Mouse (Mus musculus) heart, embryonic 11.5 days (tissue): ENCODE measurements around the gene Tubgcp4. TPM values are rescaled to one million over a fixed set of nuclear protein-coding genes. Genes with fewer than 3 reads are reported as not detected.

Source experiments
- ATAC-seq: fragments of 200-750 bp; cut with Nextera tagmentation; replicated peaks from 2 replicates; pipeline ENCODE4 v1.8.0; 2017; ENCODE audit warnings: moderate library complexity; ENCODE audit not compliant: insufficient number of reproducible peaks, low FRiP score, low TSS enrichment
- H3K27ac ChIP-seq: fragments of 300-500 bp; sonication (generic); 2 replicates; pipeline ENCODE4 v1.5.1; 2014; ENCODE audit warnings: mild to moderate bottlenecking, low read depth, low read length
- H3K27me3 ChIP-seq: fragments of 300-500 bp; sonication (generic); 2 replicates; pipeline ENCODE4 v1.6.1; 2014; ENCODE audit warnings: mild to moderate bottlenecking, low read length, mixed read lengths; ENCODE audit not compliant: control insufficient read depth, insufficient read depth
- H3K36me3 ChIP-seq: fragments of 300-500 bp; sonication (generic); 2 replicates; pipeline ENCODE4 v1.6.1; 2014; ENCODE audit warnings: mild to moderate bottlenecking, low read length, moderate library complexity, mixed read lengths; ENCODE audit not compliant: control insufficient read depth, insufficient read depth
- H3K4me1 ChIP-seq: fragments of 300-500 bp; sonication (generic); 2 replicates; pipeline ENCODE4 v1.6.1; 2014; ENCODE audit warnings: low read length; ENCODE audit not compliant: control insufficient read depth, insufficient read depth
- H3K4me2 ChIP-seq: fragments of 300-500 bp; sonication (generic); 2 replicates; pipeline ENCODE4 v1.6.1; 2014; ENCODE audit warnings: mild to moderate bottlenecking, moderate library complexity
- H3K4me3 ChIP-seq: fragments of 300-500 bp; sonication (generic); 2 replicates; pipeline ENCODE4 v1.5.1; 2014; ENCODE audit warnings: low read depth, low read length
- H3K9ac ChIP-seq: fragments of 300-500 bp; sonication (generic); 2 replicates; pipeline ENCODE4 v1.6.1; 2014; ENCODE audit warnings: mild to moderate bottlenecking, low read depth, low read length, moderate library complexity
- H3K9me3 ChIP-seq: fragments of 300-500 bp; sonication (generic); replicated peaks from 2 replicates; pipeline ENCODE4 v1.6.1; 2016; ENCODE audit warnings: low read length; ENCODE audit not compliant: control insufficient read depth
- WGBS: fragments of 180-500 bp; shearing (Covaris S2); extraction: QIAGEN DNeasy Blood & Tissue Kit; methylation state at CpG from one replicate; pipeline ENCODE4 v1.1.7; 2014; ENCODE audit not compliant: insufficient replicate concordance; 5-methylcytosine and 5-hydroxymethylcytosine counted together
- polyA plus RNA-seq: library from polyadenylated mRNA; unstranded; fragments of >200 nt; fragmentation: Nextera tagmentation; extraction: Ambion mirVana; gene quantifications from 2 replicates; pipeline ENCODE4 v1.2.1, GENCODE M21; 2014

The Tubgcp4 gene
- polyA plus RNA-seq, 1 experiment from 2014 or later, result 41.0 TPM

- ATAC-seq, result no peak
- Histone ChIP-seq H3K4me1 (no peaks in the 10 kb centered on the region), H3K36me3 (peaks cover 27% of the 10 kb centered on the region), H3K27me3 (no peaks in the 10 kb centered on the region), H3K9me3 (no peaks in the 10 kb centered on the region), H3K9ac (no peak overlapping the region), H3K27ac (no peak overlapping the region), H3K4me3 (no peak overlapping the region), H3K4me2 (no peak overlapping the region)
- 88% methylated on average over 5 of the region's 5 CpGs for WGBS
Measured at GRCm38 (mm10) chr2:121183431-121183830, 13.0 kb downstream of the Tubgcp4 start.

DNA sequence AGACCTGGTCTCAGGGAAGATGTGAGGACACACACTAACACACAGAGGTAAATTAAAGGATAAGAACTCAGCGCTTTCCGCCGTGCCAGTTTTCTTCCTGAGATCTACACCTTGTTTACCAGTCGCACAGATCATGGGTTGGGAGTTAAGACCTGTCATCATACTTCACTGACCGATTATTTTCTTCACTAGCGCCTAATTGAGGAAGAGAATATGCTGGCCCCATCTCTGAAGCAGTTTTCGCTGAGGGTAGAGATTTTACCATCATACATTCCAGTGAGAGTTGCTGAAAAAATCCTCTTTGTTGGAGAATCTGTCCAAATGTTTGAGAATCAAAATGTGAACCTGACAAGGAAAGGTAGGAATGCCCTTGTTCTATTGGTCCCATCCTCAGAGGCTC lies 13.7 kb downstream of the Tubgcp4 start:
- no peak overlapping the region for H3K4me2 ChIP-seq
- H3K9ac ChIP-seq, result no peak overlapping the region
- 93% methylated on average over 7 of the region's 7 CpGs for WGBS
- no peak overlapping the region for H3K4me3 ChIP-seq
- H3K4me1 ChIP-seq, result no peaks in the 10 kb centered on the region
- H3K36me3 ChIP-seq, result peaks cover 20% of the 10 kb centered on the region
- no peak for ATAC-seq
- H3K9me3 ChIP-seq, result no peaks in the 10 kb centered on the region
- H3K27ac ChIP-seq, result no peak overlapping the region
- H3K27me3 ChIP-seq, result no peaks in the 10 kb centered on the region

DNA sequence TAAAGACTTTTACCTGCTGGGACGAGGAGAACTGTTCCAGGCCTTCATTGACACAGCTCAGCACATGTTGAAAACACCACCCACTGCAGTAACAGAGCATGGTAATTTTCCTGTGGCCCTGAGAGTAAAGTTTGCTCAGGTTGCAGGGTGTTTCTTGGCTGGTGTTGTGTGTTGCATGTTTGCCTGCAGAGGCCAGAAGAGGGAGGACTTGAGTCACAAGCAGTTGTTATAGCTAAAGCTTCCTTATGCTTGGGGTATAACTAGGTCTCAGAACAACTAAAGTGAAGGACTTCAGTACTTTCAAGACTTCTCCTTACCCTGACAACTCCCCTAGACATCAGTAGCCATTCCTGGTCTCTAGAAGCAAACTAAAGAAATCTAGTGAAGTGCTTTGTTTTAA lies 18.1 kb downstream of the Tubgcp4 start:
- H3K9me3 ChIP-seq, result no peaks in the 10 kb centered on the region
- H3K27me3 ChIP-seq, result no peaks in the 10 kb centered on the region
- H3K4me1 ChIP-seq, result no peaks in the 10 kb centered on the region
- peaks cover 35% of the 10 kb centered on the region for H3K36me3 ChIP-seq
- 66% methylated on average over 1 of the region's 1 CpGs for WGBS
- no peak overlapping the region for H3K27ac ChIP-seq
- no peak overlapping the region for H3K4me2 ChIP-seq
- no peak for ATAC-seq
- no peak overlapping the region for H3K4me3 ChIP-seq
- H3K9ac ChIP-seq, result no peak overlapping the region

GRCm38 (mm10) chr2:121195466-121195865 lies 25.0 kb downstream of the Tubgcp4 start:
- Histone ChIP-seq H3K36me3 (peaks cover 35% of the 10 kb centered on the region), H3K9ac (no peak overlapping the region), H3K4me1 (no peaks in the 10 kb centered on the region), H3K4me2 (no peak overlapping the region), H3K9me3 (no peaks in the 10 kb centered on the region), H3K27ac (no peak overlapping the region), H3K4me3 (no peak overlapping the region), H3K27me3 (no peaks in the 10 kb centered on the region)
- ATAC-seq, result no peak
- WGBS, result 90% methylated on average over 9 of the region's 9 CpGs

DNA sequence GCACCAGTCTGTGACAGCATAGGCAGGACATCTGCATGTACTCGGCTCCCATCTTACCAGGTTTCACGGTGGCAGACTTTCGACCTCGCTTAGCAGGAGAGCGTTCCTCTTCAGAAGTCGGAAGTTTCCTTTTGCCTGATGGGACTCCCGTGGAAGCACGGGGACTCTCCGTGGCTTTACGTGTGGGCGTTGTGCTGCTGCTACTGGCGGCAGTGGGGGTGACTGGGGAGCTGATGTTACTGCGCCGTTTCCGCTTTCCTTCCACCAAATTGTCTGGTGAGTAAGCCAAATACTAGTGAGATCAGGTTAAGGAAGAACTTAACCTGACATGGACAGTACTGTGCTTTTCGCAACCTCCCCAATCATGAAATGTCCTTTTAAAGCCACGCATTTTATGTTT lies 33.8 kb downstream of the Tubgcp4 start:
- Histone ChIP-seq H3K4me3 (no peak overlapping the region), H3K36me3 (peaks cover 56% of the 10 kb centered on the region)
- 91% methylated on average over 17 of the region's 17 CpGs for WGBS

DNA sequence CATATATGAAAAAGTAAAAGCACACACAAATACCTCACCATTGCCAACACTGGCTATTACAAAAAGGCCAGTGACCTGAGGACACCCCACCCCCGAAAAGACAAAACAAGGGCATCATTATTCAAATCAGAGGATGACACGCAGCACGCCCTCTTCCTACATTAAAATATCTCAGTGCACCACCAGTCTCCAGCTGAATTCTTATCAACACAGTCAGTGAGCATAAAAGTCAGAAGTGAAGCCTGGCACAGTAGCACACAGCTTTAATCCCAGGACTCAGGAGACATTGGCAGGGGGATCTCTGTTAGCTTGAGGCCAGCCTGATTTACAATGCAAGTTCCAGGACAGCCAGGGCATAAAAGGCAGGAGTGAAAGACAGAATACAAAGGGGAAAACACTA lies 36.1 kb downstream of the Tubgcp4 start:
- Histone ChIP-seq H3K27me3 (no peaks in the 10 kb centered on the region), H3K9me3 (no peaks in the 10 kb centered on the region), H3K9ac (no peak overlapping the region), H3K4me3 (no peak overlapping the region), H3K27ac (no peak overlapping the region), H3K4me1 (no peaks in the 10 kb centered on the region), H3K4me2 (no peak overlapping the region), H3K36me3 (peaks cover 62% of the 10 kb centered on the region)
- 87% methylated on average over 3 of the region's 3 CpGs for WGBS
- ATAC-seq, result no peak

More for the DNA sequence above, 33.8 kb downstream of the Tubgcp4 start:
- Histone ChIP-seq H3K4me1 (no peaks in the 10 kb centered on the region), H3K9me3 (no peaks in the 10 kb centered on the region), H3K4me2 (no peak overlapping the region), H3K9ac (no peak overlapping the region), H3K27me3 (no peaks in the 10 kb centered on the region), H3K27ac (no peak overlapping the region)
- no peak for ATAC-seq

DNA sequence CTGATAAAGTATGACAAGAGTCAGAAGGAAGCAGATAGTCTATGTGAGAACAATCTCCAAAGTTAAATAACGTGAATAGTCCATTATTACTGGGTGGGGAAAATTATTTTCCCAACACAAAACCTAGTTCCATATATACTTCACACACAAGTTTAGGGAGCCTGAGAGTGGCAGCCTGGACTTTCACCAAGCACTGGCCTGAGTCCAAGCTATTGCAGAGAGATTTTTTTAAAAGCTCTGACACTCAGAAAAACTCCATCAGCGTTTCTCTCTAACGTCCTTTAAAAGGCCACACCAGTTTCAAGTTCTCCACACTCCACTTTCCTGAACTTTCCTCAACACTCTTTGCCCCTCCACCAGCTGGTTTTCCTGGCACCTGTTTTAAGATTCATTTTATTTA lies 44.0 kb downstream of the Tubgcp4 start:
- no peak overlapping the region for H3K4me3 ChIP-seq
- no peak overlapping the region for H3K27ac ChIP-seq
- H3K27me3 ChIP-seq, result no peaks in the 10 kb centered on the region
- no peak overlapping the region for H3K4me2 ChIP-seq
- no peak overlapping the region for H3K9ac ChIP-seq
- 79% methylated on average over 3 of the region's 3 CpGs for WGBS
- H3K36me3 ChIP-seq, result peaks cover 30% of the 10 kb centered on the region
- ATAC-seq, result no peak
- H3K9me3 ChIP-seq, result no peaks in the 10 kb centered on the region
- no peaks in the 10 kb centered on the region for H3K4me1 ChIP-seq

DNA sequence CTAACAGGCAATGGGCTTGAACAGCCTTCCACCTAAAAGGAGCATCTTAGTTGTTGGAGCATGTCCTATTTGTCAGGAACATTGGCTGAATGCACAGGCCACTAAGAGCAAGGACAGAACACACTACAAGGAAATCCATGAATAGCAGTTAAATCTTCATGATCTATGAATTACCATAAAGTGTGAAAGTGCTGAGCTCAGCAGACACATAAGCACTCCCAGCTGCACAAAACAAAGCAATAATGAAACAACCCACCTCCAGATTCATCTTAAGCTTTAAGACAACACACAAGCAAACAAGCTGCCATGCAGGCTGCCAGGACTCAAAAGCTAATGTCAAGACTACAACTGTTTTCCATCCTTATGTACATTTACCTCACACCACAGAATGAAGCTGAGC lies 48.7 kb downstream of the Tubgcp4 start:
- Histone ChIP-seq H3K4me1 (no peaks in the 10 kb centered on the region), H3K36me3 (peaks cover 31% of the 10 kb centered on the region), H3K9me3 (no peaks in the 10 kb centered on the region), H3K27ac (no peak overlapping the region), H3K4me3 (no peak overlapping the region), H3K27me3 (no peaks in the 10 kb centered on the region), H3K9ac (no peak overlapping the region), H3K4me2 (no peak overlapping the region)
- ATAC-seq, result no peak

GRCm38 (mm10) chr2:121219994-121220393 lies 49.5 kb downstream of the Tubgcp4 start:
- Histone ChIP-seq H3K9ac (no peak overlapping the region), H3K9me3 (no peaks in the 10 kb centered on the region), H3K4me2 (no peak overlapping the region), H3K36me3 (peaks cover 28% of the 10 kb centered on the region), H3K4me3 (no peak overlapping the region), H3K27ac (no peak overlapping the region), H3K4me1 (no peaks in the 10 kb centered on the region), H3K27me3 (no peaks in the 10 kb centered on the region)
- ATAC-seq, result no peak
